Mouse (Mus musculus) E14TG2a.4 (cell line): ENCODE measurements around the gene Srgap1.

Experiments used
- CTCF ChIP-seq: conservative IDR thresholded peaks from 2 replicates; pipeline ENCODE4 v1.5.1; 2014; ENCODE audit warnings: low read length
- NANOG ChIP-seq: IDR thresholded peaks from 2 replicates; pipeline ENCODE4 v1.6.1; 2014; ENCODE audit warnings: borderline replicate concordance, low read length, mixed read lengths
- POU5F1 ChIP-seq: IDR thresholded peaks from 2 replicates; pipeline ENCODE4 v1.6.1; 2014; ENCODE audit warnings: low read length, borderline replicate concordance

- TF ChIP-seq CTCF = no peak
- TF ChIP-seq NANOG = no peak
- no peak for TF ChIP-seq POU5F1
Observed at GRCm38 (mm10) chr10:121904137-121904536, 143.0 kb downstream of the Srgap1 start.
